Mouse (Mus musculus): ENCODE results near the gene Cdkn2d.

- TF ChIP-seq CTCF (IDR thresholded peaks at IDR 0.05; ENCODE audit: low read depth) (no peak), EP300 (optimal IDR thresholded peaks at IDR 0.05) (no peak)
Measured at GRCm38 (mm10) chr9:21336491-21336890, 45.3 kb upstream of the Cdkn2d start.
